Mouse (Mus musculus) cerebellum, adult 2 months (tissue): ENCODE results near the gene Cabp1.
"Not testable (repeated sequence)": the region's sequence is repeated elsewhere in the genome, so short reads cannot be mapped to it uniquely, and the experiment has no call there.

Experiments
- CTCF ChIP-seq: fragments of 200-500 bp; IDR thresholded peaks from 2 replicates; pipeline ENCODE4 v1.5.1; 2011; ENCODE audit warnings: low read depth, mild to moderate bottlenecking, control low read depth, low read length, moderate library complexity, borderline replicate concordance; ENCODE audit not compliant: insufficient read depth
- POLR2A ChIP-seq: fragments of 200-500 bp; IDR thresholded peaks from 2 replicates; pipeline ENCODE4 v1.6.1; 2011; ENCODE audit warnings: low read length, control low read depth, borderline replicate concordance; ENCODE audit not compliant: insufficient read depth

DNA sequence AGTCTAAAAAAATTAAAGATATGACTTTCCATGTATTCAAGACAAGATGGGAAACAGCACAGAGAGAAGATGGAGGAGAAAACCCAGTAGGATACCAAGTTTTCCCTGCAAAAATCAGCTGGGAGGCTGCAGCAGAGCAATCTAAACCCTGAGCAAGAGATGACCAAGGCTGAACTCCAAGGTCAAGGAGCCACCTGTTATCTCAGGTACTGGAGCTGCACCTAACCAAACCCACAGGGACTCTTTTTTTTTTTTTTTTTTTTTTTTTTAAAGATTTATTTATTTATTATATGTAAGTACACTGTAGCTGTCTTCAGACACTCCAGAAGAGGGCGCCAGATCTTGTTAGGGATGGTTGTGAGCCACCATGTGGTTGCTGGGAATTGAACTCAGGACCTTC, 45.3 kb downstream of the Cabp1 start:
- TF ChIP-seq POLR2A, CTCF: not testable (repeated sequence)
